Mouse (Mus musculus): ENCODE measurements around the gene Bbs12. TPM values are rescaled to one million over a fixed set of nuclear protein-coding genes. Genes with fewer than 3 reads are reported as not detected.

The Bbs12 gene
- polyA plus RNA-seq, 1 experiment: 0.14 TPM

GRCm38 (mm10) chr3:37360729-37361128 lies 48.4 kb downstream of the Bbs12 start:
- no peak for TF ChIP-seq POLR2A (IDR thresholded peaks at IDR 0.05; ENCODE audit: low read depth, low read length)
- no peak for TF ChIP-seq CTCF (IDR thresholded peaks at IDR 0.05; ENCODE audit: extremely low read depth, insufficient read length, insufficient replicate concordance, low read depth, low read length)
- 61% methylated on average over 9 of the region's 9 CpGs for WGBS
- Histone ChIP-seq H3K4me3 (ENCODE audit: low read depth, low read length) (no peak overlapping the region), H3K4me1 (ENCODE audit: control insufficient read depth, insufficient read depth, insufficient read length, low read length) (no peaks in the 10 kb centered on the region), H3K27me3 (ENCODE audit: control insufficient read depth, insufficient read depth, low read length) (no peaks in the 10 kb centered on the region), H3K27ac (ENCODE audit: insufficient read depth, low read depth, low read length) (no peak overlapping the region), H3K36me3 (ENCODE audit: control insufficient read depth, insufficient read depth, low read length) (no peaks in the 10 kb centered on the region)

GRCm38 (mm10) chr3:37365144-37365543 lies 52.8 kb downstream of the Bbs12 start:
- no peaks in the 10 kb centered on the region; the same call in 1 of the 2 replicates for H3K4me1 ChIP-seq (ENCODE audit: control insufficient read depth, insufficient read depth, insufficient read length, low read length)
- no peak overlapping the region for H3K27ac ChIP-seq (ENCODE audit: insufficient read depth, low read depth, low read length)
- no peaks in the 10 kb centered on the region for H3K36me3 ChIP-seq (ENCODE audit: control insufficient read depth, insufficient read depth, low read length)
- no peak overlapping the region for H3K4me3 ChIP-seq (ENCODE audit: low read depth, low read length)
- H3K27me3 ChIP-seq (ENCODE audit: control insufficient read depth, insufficient read depth, low read length): no peaks in the 10 kb centered on the region
- no peak for TF ChIP-seq POLR2A (IDR thresholded peaks at IDR 0.05; ENCODE audit: low read depth, low read length)
- no peak for TF ChIP-seq CTCF (IDR thresholded peaks at IDR 0.05; ENCODE audit: extremely low read depth, insufficient read length, insufficient replicate concordance, low read depth, low read length)
- WGBS: 56% methylated on average over 4 of the region's 4 CpGs

- H3K36me3 ChIP-seq (ENCODE audit: control insufficient read depth, insufficient read depth, low read length): no peaks in the 10 kb centered on the region
- H3K27me3 ChIP-seq (ENCODE audit: control insufficient read depth, insufficient read depth, low read length): no peaks in the 10 kb centered on the region
- TF ChIP-seq CTCF (IDR thresholded peaks at IDR 0.05; ENCODE audit: extremely low read depth, insufficient read length, insufficient replicate concordance, low read depth, low read length) (no peak), POLR2A (IDR thresholded peaks at IDR 0.05; ENCODE audit: low read depth, low read length) (no peak)
- WGBS: 39% methylated on average over 3 of the region's 3 CpGs
- H3K4me1 ChIP-seq (ENCODE audit: control insufficient read depth, insufficient read depth, insufficient read length, low read length): no peaks in the 10 kb centered on the region; the same call in 1 of the 2 replicates
- no peak overlapping the region for H3K27ac ChIP-seq (ENCODE audit: insufficient read depth, low read depth, low read length)
- no peak overlapping the region for H3K4me3 ChIP-seq (ENCODE audit: low read depth, low read length)
These were observed 53.6 kb downstream of the Bbs12 start for GRCm38 (mm10) chr3:37365976-37366375.

- Histone ChIP-seq H3K4me3 (ENCODE audit: low read depth, low read length) (no peak overlapping the region), H3K27me3 (ENCODE audit: control insufficient read depth, insufficient read depth, low read length) (no peaks in the 10 kb centered on the region), H3K4me1 (ENCODE audit: control insufficient read depth, insufficient read depth, insufficient read length, low read length) (no peaks in the 10 kb centered on the region; the same call in 1 of the 2 replicates), H3K36me3 (ENCODE audit: control insufficient read depth, insufficient read depth, low read length) (no peaks in the 10 kb centered on the region), H3K27ac (ENCODE audit: insufficient read depth, low read depth, low read length) (no peak overlapping the region)
- 38% methylated on average over 4 of the region's 4 CpGs for WGBS
- TF ChIP-seq POLR2A (IDR thresholded peaks at IDR 0.05; ENCODE audit: low read depth, low read length) (no peak), CTCF (IDR thresholded peaks at IDR 0.05; ENCODE audit: extremely low read depth, insufficient read length, insufficient replicate concordance, low read depth, low read length) (no peak)
These were observed 54.2 kb downstream of the Bbs12 start for GRCm38 (mm10) chr3:37366381-37367053.

- H3K4me1 ChIP-seq (ENCODE audit: control insufficient read depth, insufficient read depth, insufficient read length, low read length): no peaks in the 10 kb centered on the region; the same call in 1 of the 2 replicates
- no peaks in the 10 kb centered on the region for H3K27me3 ChIP-seq (ENCODE audit: control insufficient read depth, insufficient read depth, low read length)
- no peak overlapping the region for H3K4me3 ChIP-seq (ENCODE audit: low read depth, low read length)
- WGBS: 63% methylated on average over 4 of the region's 4 CpGs
- TF ChIP-seq POLR2A (IDR thresholded peaks at IDR 0.05; ENCODE audit: low read depth, low read length): no peak
- no peak for TF ChIP-seq CTCF (IDR thresholded peaks at IDR 0.05; ENCODE audit: extremely low read depth, insufficient read length, insufficient replicate concordance, low read depth, low read length)
- no peaks in the 10 kb centered on the region for H3K36me3 ChIP-seq (ENCODE audit: control insufficient read depth, insufficient read depth, low read length)
- H3K27ac ChIP-seq (ENCODE audit: insufficient read depth, low read depth, low read length): no peak overlapping the region
These were observed 58.1 kb downstream of the Bbs12 start for GRCm38 (mm10) chr3:37370407-37370806.

Other genes starting within 250 kb of the Bbs12 start
- not detected in 2 replicates for gene Adad1, start 249.0 kb upstream of the Bbs12 start, polyA plus RNA-seq (2012; rRNA removed)
- gene Il2, start 186.6 kb upstream of the Bbs12 start, polyA plus RNA-seq (2012; rRNA removed): 0.10 TPM in 1 of 2 replicates, not detected in the other
- gene Il21, start 79.9 kb upstream of the Bbs12 start, polyA plus RNA-seq (2012; rRNA removed): not detected in 2 replicates
- gene Cetn4, start 154 bp downstream of the Bbs12 start, polyA plus RNA-seq (2012; rRNA removed): not detected in 2 replicates
- 0.51 and 0.70 TPM in 2 replicates for gene Fgf2, start 35.8 kb downstream of the Bbs12 start, polyA plus RNA-seq (2012; rRNA removed)
- 0.25 and 1.0 TPM in 2 replicates for gene Spata5, start 107.3 kb downstream of the Bbs12 start, polyA plus RNA-seq (2012; rRNA removed)
- gene Nudt6, start 107.7 kb downstream of the Bbs12 start, polyA plus RNA-seq (2012; rRNA removed): 6.6 and 10.6 TPM in 2 replicates